Mouse (Mus musculus): ENCODE measurements around the gene BC051665. TPM values are rescaled to one million over a fixed set of nuclear protein-coding genes. Genes with fewer than 3 reads are reported as not detected.

BC051665 gene
- polyA plus RNA-seq, 1 experiment from 2014 or later, result not detected

- Histone ChIP-seq H3K4me3 (ENCODE audit: low read depth, low read length) (no peak overlapping the region), H3K4me1 (ENCODE audit: control insufficient read depth, insufficient read depth, low read length) (no peaks in the 10 kb centered on the region), H3K4me2 (ENCODE audit: low read depth, low read length) (no peak overlapping the region), H3K36me3 (ENCODE audit: control insufficient read depth, insufficient read depth, low read length) (no peaks in the 10 kb centered on the region), H3K9ac (replicated peaks; ENCODE audit: low read depth, low read length) (no peak overlapping the region), H3K27me3 (ENCODE audit: control insufficient read depth, insufficient read depth, low read length) (no peaks in the 10 kb centered on the region), H3K9me3 (ENCODE audit: control insufficient read depth, low read length) (no peaks in the 10 kb centered on the region), H3K27ac (ENCODE audit: low read depth, low read length) (no peak overlapping the region)
- WGBS, result 91% methylated on average over 7 of the region's 7 CpGs
- ATAC-seq (ENCODE audit: low read depth), result no peak
These were observed 2.9 kb downstream of the BC051665 start for GRCm38 (mm10) chr13:60783301-60783700.

- Histone ChIP-seq H3K27me3 (ENCODE audit: control insufficient read depth, insufficient read depth, low read length) (no peaks in the 10 kb centered on the region), H3K4me3 (ENCODE audit: low read depth, low read length) (no peak overlapping the region), H3K4me1 (ENCODE audit: control insufficient read depth, insufficient read depth, low read length) (no peaks in the 10 kb centered on the region), H3K27ac (ENCODE audit: low read depth, low read length) (no peak overlapping the region), H3K9me3 (ENCODE audit: control insufficient read depth, low read length) (no peaks in the 10 kb centered on the region), H3K9ac (replicated peaks; ENCODE audit: low read depth, low read length) (no peak overlapping the region), H3K4me2 (ENCODE audit: low read depth, low read length) (no peak overlapping the region), H3K36me3 (ENCODE audit: control insufficient read depth, insufficient read depth, low read length) (no peaks in the 10 kb centered on the region)
- ATAC-seq (ENCODE audit: low read depth), result no peak
- 90% methylated on average over 3 of the region's 3 CpGs for WGBS
These were observed 5.6 kb downstream of the BC051665 start for GRCm38 (mm10) chr13:60780534-60780933.

- 97% methylated on average over 17 of the region's 17 CpGs for WGBS
- H3K27me3 ChIP-seq (ENCODE audit: control insufficient read depth, insufficient read depth, low read length), result no peaks in the 10 kb centered on the region
- no peaks in the 10 kb centered on the region for H3K9me3 ChIP-seq (ENCODE audit: control insufficient read depth, low read length)
- ATAC-seq (ENCODE audit: low read depth), result no peak
- no peaks in the 10 kb centered on the region for H3K4me1 ChIP-seq (ENCODE audit: control insufficient read depth, insufficient read depth, low read length)
- no peak overlapping the region for H3K4me3 ChIP-seq (ENCODE audit: low read depth, low read length)
- no peak overlapping the region for H3K4me2 ChIP-seq (ENCODE audit: low read depth, low read length)
- no peak overlapping the region for H3K9ac ChIP-seq (replicated peaks; ENCODE audit: low read depth, low read length)
- H3K36me3 ChIP-seq (ENCODE audit: control insufficient read depth, insufficient read depth, low read length), result peaks cover 15% of the 10 kb centered on the region
- no peak overlapping the region for H3K27ac ChIP-seq (ENCODE audit: low read depth, low read length)
These were observed 25.0 kb downstream of the BC051665 start for GRCm38 (mm10) chr13:60761161-60761560.

GRCm38 (mm10) chr13:60760392-60760791, 25.8 kb downstream of the BC051665 start:
- no peaks in the 10 kb centered on the region for H3K27me3 ChIP-seq (ENCODE audit: control insufficient read depth, insufficient read depth, low read length)
- no peak overlapping the region for H3K9ac ChIP-seq (replicated peaks; ENCODE audit: low read depth, low read length)
- H3K4me2 ChIP-seq (ENCODE audit: low read depth, low read length), result no peak overlapping the region
- H3K9me3 ChIP-seq (ENCODE audit: control insufficient read depth, low read length), result no peaks in the 10 kb centered on the region
- 94% methylated on average over 12 of the region's 12 CpGs for WGBS
- H3K27ac ChIP-seq (ENCODE audit: low read depth, low read length), result no peak overlapping the region
- H3K4me1 ChIP-seq (ENCODE audit: control insufficient read depth, insufficient read depth, low read length), result no peaks in the 10 kb centered on the region
- no peak overlapping the region for H3K4me3 ChIP-seq (ENCODE audit: low read depth, low read length)
- peaks cover 15% of the 10 kb centered on the region for H3K36me3 ChIP-seq (ENCODE audit: control insufficient read depth, insufficient read depth, low read length)
- ATAC-seq (ENCODE audit: low read depth), result no peak

- no peak for ATAC-seq (ENCODE audit: low read depth)
These were observed 27.0 kb downstream of the BC051665 start for GRCm38 (mm10) chr13:60759136-60759535.

GRCm38 (mm10) chr13:60757292-60757691, 28.9 kb downstream of the BC051665 start:
- no peak for ATAC-seq (ENCODE audit: low read depth)
- H3K9ac ChIP-seq (replicated peaks; ENCODE audit: low read depth, low read length), result no peak overlapping the region
- no peaks in the 10 kb centered on the region for H3K27me3 ChIP-seq (ENCODE audit: control insufficient read depth, insufficient read depth, low read length)
- no peak overlapping the region for H3K27ac ChIP-seq (ENCODE audit: low read depth, low read length)
- H3K4me3 ChIP-seq (ENCODE audit: low read depth, low read length), result no peak overlapping the region
- H3K36me3 ChIP-seq (ENCODE audit: control insufficient read depth, insufficient read depth, low read length), result peaks cover 36% of the 10 kb centered on the region
- H3K4me1 ChIP-seq (ENCODE audit: control insufficient read depth, insufficient read depth, low read length), result no peaks in the 10 kb centered on the region
- no peaks in the 10 kb centered on the region for H3K9me3 ChIP-seq (ENCODE audit: control insufficient read depth, low read length)
- 92% methylated on average over 13 of the region's 13 CpGs for WGBS
- no peak overlapping the region for H3K4me2 ChIP-seq (ENCODE audit: low read depth, low read length)

More at GRCm38 (mm10) chr13:60759136-60759535, 27.0 kb downstream of the BC051665 start:
- Histone ChIP-seq H3K4me1 (ENCODE audit: control insufficient read depth, insufficient read depth, low read length) (no peaks in the 10 kb centered on the region), H3K9me3 (ENCODE audit: control insufficient read depth, low read length) (no peaks in the 10 kb centered on the region), H3K27ac (ENCODE audit: low read depth, low read length) (no peak overlapping the region), H3K27me3 (ENCODE audit: control insufficient read depth, insufficient read depth, low read length) (no peaks in the 10 kb centered on the region), H3K9ac (replicated peaks; ENCODE audit: low read depth, low read length) (no peak overlapping the region), H3K4me2 (ENCODE audit: low read depth, low read length) (no peak overlapping the region), H3K36me3 (ENCODE audit: control insufficient read depth, insufficient read depth, low read length) (peaks cover 22% of the 10 kb centered on the region), H3K4me3 (ENCODE audit: low read depth, low read length) (no peak overlapping the region)
- WGBS, result 48% methylated on average over 6 of the region's 6 CpGs

DNA sequence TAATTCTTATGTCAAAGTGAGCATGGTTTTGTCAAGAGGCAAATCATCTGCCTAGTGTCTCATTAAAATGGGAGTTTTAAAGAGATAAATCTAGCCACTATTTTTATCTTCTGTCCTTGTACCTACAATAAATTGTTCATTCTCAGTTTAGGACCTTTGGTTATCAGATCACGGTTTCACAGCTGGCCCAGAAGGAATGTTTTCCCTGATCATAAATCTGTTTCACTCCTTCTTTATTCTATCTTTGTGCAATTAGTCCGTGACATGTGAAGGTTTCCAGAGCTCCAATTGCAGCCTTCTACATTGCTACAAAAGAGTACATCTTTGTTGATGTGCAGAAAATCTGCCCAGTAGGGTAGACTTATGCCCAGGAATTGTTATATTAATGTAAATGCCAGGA, 30.9 kb downstream of the BC051665 start:
- no peak for ATAC-seq (ENCODE audit: low read depth)

DNA sequence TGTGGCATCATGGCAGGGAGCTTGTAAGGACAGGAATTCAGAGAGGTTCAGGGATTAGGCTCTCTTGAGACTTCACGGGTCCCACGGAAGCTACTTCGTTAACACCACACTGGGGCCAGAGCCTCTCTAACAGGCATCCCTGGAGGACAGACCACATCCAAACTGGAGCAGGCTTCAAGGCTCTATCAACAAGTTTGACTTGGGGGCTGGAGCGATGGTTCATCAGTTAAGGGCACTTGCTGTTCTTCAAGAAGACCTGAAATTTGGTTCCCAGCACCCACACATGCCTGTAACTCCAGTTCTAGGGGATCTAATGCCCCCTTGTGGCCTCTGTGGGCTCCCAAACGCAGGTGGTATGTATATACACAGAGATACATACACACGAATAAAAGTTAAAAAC, 32.9 kb downstream of the BC051665 start:
- no peak overlapping the region for H3K4me2 ChIP-seq (ENCODE audit: low read depth, low read length)
- H3K9ac ChIP-seq (replicated peaks; ENCODE audit: low read depth, low read length), result no peak overlapping the region
- peaks cover 53% of the 10 kb centered on the region for H3K36me3 ChIP-seq (ENCODE audit: control insufficient read depth, insufficient read depth, low read length)
- no peaks in the 10 kb centered on the region for H3K4me1 ChIP-seq (ENCODE audit: control insufficient read depth, insufficient read depth, low read length)
- no peak for ATAC-seq (ENCODE audit: low read depth)
- H3K27ac ChIP-seq (ENCODE audit: low read depth, low read length), result no peak overlapping the region
- no peaks in the 10 kb centered on the region for H3K9me3 ChIP-seq (ENCODE audit: control insufficient read depth, low read length)
- H3K4me3 ChIP-seq (ENCODE audit: low read depth, low read length), result no peak overlapping the region
- WGBS, result 99% methylated on average over 6 of the region's 6 CpGs
- no peaks in the 10 kb centered on the region for H3K27me3 ChIP-seq (ENCODE audit: control insufficient read depth, insufficient read depth, low read length)

More for the DNA sequence above, 30.9 kb downstream of the BC051665 start:
- no peak overlapping the region for H3K4me2 ChIP-seq (ENCODE audit: low read depth, low read length)
- peaks cover 45% of the 10 kb centered on the region for H3K36me3 ChIP-seq (ENCODE audit: control insufficient read depth, insufficient read depth, low read length)
- no peaks in the 10 kb centered on the region for H3K9me3 ChIP-seq (ENCODE audit: control insufficient read depth, low read length)
- 42% methylated on average over 2 of the region's 2 CpGs for WGBS
- no peaks in the 10 kb centered on the region for H3K4me1 ChIP-seq (ENCODE audit: control insufficient read depth, insufficient read depth, low read length)
- H3K4me3 ChIP-seq (ENCODE audit: low read depth, low read length), result no peak overlapping the region
- H3K27ac ChIP-seq (ENCODE audit: low read depth, low read length), result no peak overlapping the region
- H3K27me3 ChIP-seq (ENCODE audit: control insufficient read depth, insufficient read depth, low read length), result no peaks in the 10 kb centered on the region
- H3K9ac ChIP-seq (replicated peaks; ENCODE audit: low read depth, low read length), result no peak overlapping the region

DNA sequence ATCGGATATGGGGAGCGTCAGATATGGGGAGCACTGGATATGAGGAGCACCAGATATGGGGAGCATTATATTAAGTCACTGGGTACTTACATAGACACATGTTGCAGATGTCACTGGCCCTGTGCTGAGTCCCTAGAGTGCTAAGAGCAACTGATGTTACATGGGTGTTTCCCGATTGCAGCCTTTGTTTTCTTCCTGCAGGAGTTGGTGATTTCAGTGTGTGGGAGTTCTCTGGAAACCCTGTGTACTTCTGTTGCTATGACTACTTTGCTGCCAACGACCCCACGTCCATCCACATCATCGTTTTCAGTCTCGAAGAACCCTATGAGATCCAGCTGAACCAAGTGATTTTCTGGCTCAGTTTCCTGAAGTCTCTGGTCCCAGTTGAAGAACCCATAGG, 35.2 kb downstream of the BC051665 start:
- no peak overlapping the region for H3K9ac ChIP-seq (replicated peaks; ENCODE audit: low read depth, low read length)
- H3K27ac ChIP-seq (ENCODE audit: low read depth, low read length), result no peak overlapping the region
- H3K27me3 ChIP-seq (ENCODE audit: control insufficient read depth, insufficient read depth, low read length), result no peaks in the 10 kb centered on the region
- H3K4me2 ChIP-seq (ENCODE audit: low read depth, low read length), result no peak overlapping the region
- peaks cover 50% of the 10 kb centered on the region for H3K36me3 ChIP-seq (ENCODE audit: control insufficient read depth, insufficient read depth, low read length)
- no peak for ATAC-seq (ENCODE audit: low read depth)
- H3K4me3 ChIP-seq (ENCODE audit: low read depth, low read length), result no peak overlapping the region
- whole genome bisulfite sequencing, result 91% methylated on average over 7 of the region's 7 CpGs
- no peaks in the 10 kb centered on the region for H3K4me1 ChIP-seq (ENCODE audit: control insufficient read depth, insufficient read depth, low read length)
- H3K9me3 ChIP-seq (ENCODE audit: control insufficient read depth, low read length), result no peaks in the 10 kb centered on the region

All from neural tube, embryonic 14.5 days (tissue).